Mouse (Mus musculus): ENCODE measurements around the gene Stk38. TPM values are rescaled to one million over a fixed set of nuclear protein-coding genes. Genes with fewer than 3 reads are reported as not detected.
"Not testable (repeated sequence)": the region's sequence is repeated elsewhere in the genome, so short reads cannot be mapped to it uniquely, and the experiment has no call there.

The Stk38 gene
- polyA plus RNA-seq, 1 experiment from 2014 or later: 98.3 TPM

- Histone ChIP-seq H3K9ac (peak overlapping the region; percentile 82), H3K4me2 (peak overlapping the region; percentile 57), H3K4me3 (replicated peaks) (peak overlapping the region; percentile 58), H3K36me3 (peaks cover 22% of the 10 kb centered on the region), H3K27ac (peak overlapping the region; percentile 97), H3K27me3 (replicated peaks) (no peaks in the 10 kb centered on the region), H3K4me1 (peaks cover 12% of the 10 kb centered on the region), H3K9me3 (no peaks in the 10 kb centered on the region)
- WGBS: 0% methylated on average over 6 of the region's 6 CpGs
- no peak for ATAC-seq (ENCODE audit: insufficient read depth, low FRiP score, low read depth)
Measured at GRCm38 (mm10) chr17:29033569-29034061, 25.8 kb upstream of the Stk38 start.

- WGBS: under 1% methylated on average over 77 of the region's 77 CpGs
- no peaks in the 10 kb centered on the region for H3K9me3 ChIP-seq
- peak within 1 kb of the TSS; percentile 82 for H3K9ac ChIP-seq
- peak; percentile 97 for ATAC-seq (ENCODE audit: insufficient read depth, low FRiP score, low read depth)
- H3K4me2 ChIP-seq: peak within 1 kb of the TSS; percentile 61
- H3K4me1 ChIP-seq: peaks cover 12% of the 10 kb centered on the region
- peak within 1 kb of the TSS; percentile 97 for H3K27ac ChIP-seq
- no peaks in the 10 kb centered on the region for H3K27me3 ChIP-seq (replicated peaks)
- peak within 1 kb of the TSS; percentile 58 for H3K4me3 ChIP-seq (replicated peaks)
- H3K36me3 ChIP-seq: peaks cover 13% of the 10 kb centered on the region
Measured at GRCm38 (mm10) chr17:29032274-29033069, 24.7 kb upstream of the Stk38 start, which contains the start of gene Srsf3. Srsf3 (plus strand) TSS chr17:29032628.

GRCm38 (mm10) chr17:29031771-29032273 is 24.0 kb upstream of the Stk38 start:
- H3K4me1 ChIP-seq: peaks cover 9% of the 10 kb centered on the region
- peak overlapping the region; percentile 61 for H3K4me2 ChIP-seq
- peak overlapping the region; percentile 58 for H3K4me3 ChIP-seq (replicated peaks)
- H3K27me3 ChIP-seq (replicated peaks): no peaks in the 10 kb centered on the region
- WGBS: under 1% methylated on average over 26 of the region's 26 CpGs
- H3K36me3 ChIP-seq: peaks cover 6% of the 10 kb centered on the region
- no peak for ATAC-seq (ENCODE audit: insufficient read depth, low FRiP score, low read depth)
- peak overlapping the region; percentile 69 for H3K9ac ChIP-seq
- peak overlapping the region; percentile 97 for H3K27ac ChIP-seq
- no peaks in the 10 kb centered on the region for H3K9me3 ChIP-seq

- Histone ChIP-seq H3K4me3 (replicated peaks) (peak overlapping the region; percentile 58), H3K4me1 (peaks cover 10% of the 10 kb centered on the region; the same call in 1 of the 2 replicates), H3K27ac (peak overlapping the region; percentile 97), H3K4me2 (peak overlapping the region; percentile 61), H3K9ac (peak overlapping the region; percentile 69; the same call in 1 of the 2 replicates)
- not testable (repeated sequence) for H3K36me3 ChIP-seq; H3K27me3 ChIP-seq (replicated peaks); H3K9me3 ChIP-seq; ATAC-seq (ENCODE audit: insufficient read depth, low FRiP score, low read depth)
- 50% methylated on average over 7 of the region's 7 CpGs for WGBS
Measured at GRCm38 (mm10) chr17:29031085-29031711, 23.4 kb upstream of the Stk38 start.

- no peaks in the 10 kb centered on the region for H3K27me3 ChIP-seq (replicated peaks)
- H3K36me3 ChIP-seq: no peaks in the 10 kb centered on the region
- peaks cover 16% of the 10 kb centered on the region for H3K4me1 ChIP-seq
- WGBS: 87% methylated on average over 6 of the region's 6 CpGs
- H3K9me3 ChIP-seq: no peaks in the 10 kb centered on the region
- no peak for ATAC-seq (ENCODE audit: insufficient read depth, low FRiP score, low read depth)
- H3K9ac ChIP-seq: no peak overlapping the region
- H3K4me3 ChIP-seq (replicated peaks): no peak overlapping the region
- no peak overlapping the region for H3K27ac ChIP-seq
- H3K4me2 ChIP-seq: no peak overlapping the region
Measured at GRCm38 (mm10) chr17:29030321-29031034, 22.7 kb upstream of the Stk38 start.

- ATAC-seq (ENCODE audit: insufficient read depth, low FRiP score, low read depth): peak; percentile 54
- 41% methylated on average over 5 of the region's 5 CpGs for WGBS
- Histone ChIP-seq H3K27ac (peak overlapping the region; percentile 71), H3K9ac (no peak overlapping the region), H3K4me2 (peak overlapping the region; percentile 10; the same call in 1 of the 2 replicates), H3K36me3 (no peaks in the 10 kb centered on the region), H3K4me3 (replicated peaks) (no peak overlapping the region), H3K9me3 (no peaks in the 10 kb centered on the region), H3K27me3 (replicated peaks) (no peaks in the 10 kb centered on the region), H3K4me1 (peaks cover 30% of the 10 kb centered on the region)
Measured at GRCm38 (mm10) chr17:29026652-29027356, 19.0 kb upstream of the Stk38 start.

GRCm38 (mm10) chr17:29024896-29025565 is 17.2 kb upstream of the Stk38 start:
- peaks cover 30% of the 10 kb centered on the region for H3K4me1 ChIP-seq
- no peak overlapping the region for H3K9ac ChIP-seq
- no peaks in the 10 kb centered on the region for H3K9me3 ChIP-seq
- H3K27me3 ChIP-seq (replicated peaks): no peaks in the 10 kb centered on the region
- peak; percentile 47; the same call in 1 of the 2 replicates for ATAC-seq (ENCODE audit: insufficient read depth, low FRiP score, low read depth)
- H3K4me2 ChIP-seq: peak overlapping the region; percentile 10; the same call in 1 of the 2 replicates
- H3K4me3 ChIP-seq (replicated peaks): no peak overlapping the region
- 17% methylated on average over 10 of the region's 10 CpGs for WGBS
- H3K36me3 ChIP-seq: no peaks in the 10 kb centered on the region
- peak overlapping the region; percentile 71 for H3K27ac ChIP-seq

- Histone ChIP-seq H3K27ac (peak overlapping the region; percentile 71), H3K4me3 (replicated peaks) (no peak overlapping the region), H3K27me3 (replicated peaks) (no peaks in the 10 kb centered on the region), H3K4me2 (peak overlapping the region; percentile 10; the same call in 1 of the 2 replicates), H3K4me1 (peaks cover 33% of the 10 kb centered on the region), H3K36me3 (no peaks in the 10 kb centered on the region), H3K9ac (no peak overlapping the region), H3K9me3 (no peaks in the 10 kb centered on the region)
- 61% methylated on average over 22 of the region's 22 CpGs for WGBS
- ATAC-seq (ENCODE audit: insufficient read depth, low FRiP score, low read depth): no peak
Measured at GRCm38 (mm10) chr17:29024047-29024892, 16.5 kb upstream of the Stk38 start.

GRCm38 (mm10) chr17:29023346-29023745 is 15.6 kb upstream of the Stk38 start:
- Histone ChIP-seq H3K27me3 (replicated peaks) (no peaks in the 10 kb centered on the region), H3K36me3 (no peaks in the 10 kb centered on the region), H3K9me3 (no peaks in the 10 kb centered on the region), H3K27ac (no peak overlapping the region), H3K4me1 (peaks cover 33% of the 10 kb centered on the region), H3K4me2 (no peak overlapping the region), H3K4me3 (replicated peaks) (no peak overlapping the region), H3K9ac (no peak overlapping the region)
- no peak for ATAC-seq (ENCODE audit: insufficient read depth, low FRiP score, low read depth)
- WGBS: 88% methylated on average over 6 of the region's 6 CpGs

GRCm38 (mm10) chr17:29022230-29022819 is 14.5 kb upstream of the Stk38 start:
- no peak overlapping the region for H3K4me3 ChIP-seq (replicated peaks)
- no peaks in the 10 kb centered on the region for H3K27me3 ChIP-seq (replicated peaks)
- ATAC-seq (ENCODE audit: insufficient read depth, low FRiP score, low read depth): no peak
- 18% methylated on average over 15 of the region's 15 CpGs for WGBS
- H3K27ac ChIP-seq: no peak overlapping the region
- peak overlapping the region; percentile 35; the same call in 1 of the 2 replicates for H3K4me2 ChIP-seq
- no peaks in the 10 kb centered on the region for H3K9me3 ChIP-seq
- peaks cover 33% of the 10 kb centered on the region for H3K4me1 ChIP-seq
- H3K9ac ChIP-seq: no peak overlapping the region
- no peaks in the 10 kb centered on the region for H3K36me3 ChIP-seq
